Mouse (Mus musculus): ENCODE measurements at regions not wholly inside any gene's neighbourhood (a gene's known extent, or its start where the extent isn't known, plus 50 kb on each side); places are given as distances from the start of the nearest gene placed in this dataset.
"Not testable (repeated sequence)": the region's sequence is repeated elsewhere in the genome, so short reads cannot be mapped to it uniquely, and the experiment has no call there.

DNA sequence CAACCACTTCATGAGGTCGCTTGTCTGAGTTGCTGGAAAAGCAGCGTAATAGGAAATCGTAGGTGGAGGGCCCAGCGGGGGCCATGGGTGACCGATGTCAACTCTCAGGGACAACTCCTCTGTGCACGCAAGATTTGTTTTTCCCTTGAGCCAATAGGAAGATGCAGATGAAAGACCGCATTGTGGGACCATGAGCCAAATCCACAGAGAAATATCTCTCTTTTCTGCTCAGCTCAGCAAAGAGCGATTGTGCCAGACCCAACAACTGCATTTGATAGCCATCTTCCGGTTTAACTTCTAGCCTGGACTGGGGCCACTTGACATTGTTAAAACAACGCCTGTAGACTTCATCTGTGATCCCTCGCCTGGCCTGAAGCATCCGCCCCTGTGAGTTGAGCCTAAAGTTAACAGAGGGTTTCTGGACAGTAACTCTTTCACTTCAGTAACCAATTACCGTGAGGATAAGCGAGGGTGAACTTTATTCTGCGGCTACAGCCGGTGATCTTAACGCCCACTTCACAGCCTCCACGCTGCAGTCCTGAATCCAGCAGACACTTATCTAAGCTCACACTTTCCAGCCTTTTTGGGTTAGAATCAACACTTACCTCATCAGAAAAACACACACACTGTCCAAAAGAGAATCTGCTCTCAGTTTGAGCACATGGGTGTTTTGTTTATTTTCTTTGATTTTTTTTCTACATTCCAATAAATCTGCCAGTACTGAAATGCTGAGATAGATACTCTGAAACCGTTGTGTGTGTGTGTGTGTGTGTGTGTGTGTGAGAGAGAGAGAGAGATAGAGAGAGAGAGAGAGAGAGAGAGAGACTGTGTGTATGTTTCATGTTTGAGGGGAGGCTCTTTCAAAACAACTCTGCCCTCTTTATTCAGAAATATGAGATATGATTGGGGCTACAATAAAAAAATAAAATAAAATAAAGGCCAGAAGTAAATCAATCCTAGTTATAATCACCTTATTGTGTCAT lies 111.9 kb downstream of the Tomm20 start:
- DNase-seq (ENCODE audit: low spot score in 2 of 2): peak; percentile 35 to 42

DNA sequence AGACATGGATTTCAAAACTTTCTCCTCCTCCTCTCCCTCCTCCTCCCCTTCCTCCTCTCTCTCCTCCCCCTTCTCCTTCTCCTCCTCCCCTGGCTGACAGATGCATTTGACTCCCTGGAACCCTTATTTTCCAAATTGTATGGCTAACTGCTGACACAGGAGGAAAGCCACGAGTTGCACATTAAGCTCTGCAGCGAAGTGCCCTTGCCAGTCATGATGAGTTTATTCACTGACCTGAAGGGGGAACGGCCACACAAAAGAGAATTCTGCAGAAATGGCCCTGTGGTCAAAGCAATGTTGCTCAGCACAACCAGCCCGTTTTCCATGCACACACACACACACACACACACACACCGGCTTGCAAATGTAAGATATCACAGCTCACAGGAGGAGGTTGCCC lies 112.6 kb downstream of the Tomm20 start:
- no peak for DNase-seq (ENCODE audit: low spot score in 2 of 2)

DNA sequence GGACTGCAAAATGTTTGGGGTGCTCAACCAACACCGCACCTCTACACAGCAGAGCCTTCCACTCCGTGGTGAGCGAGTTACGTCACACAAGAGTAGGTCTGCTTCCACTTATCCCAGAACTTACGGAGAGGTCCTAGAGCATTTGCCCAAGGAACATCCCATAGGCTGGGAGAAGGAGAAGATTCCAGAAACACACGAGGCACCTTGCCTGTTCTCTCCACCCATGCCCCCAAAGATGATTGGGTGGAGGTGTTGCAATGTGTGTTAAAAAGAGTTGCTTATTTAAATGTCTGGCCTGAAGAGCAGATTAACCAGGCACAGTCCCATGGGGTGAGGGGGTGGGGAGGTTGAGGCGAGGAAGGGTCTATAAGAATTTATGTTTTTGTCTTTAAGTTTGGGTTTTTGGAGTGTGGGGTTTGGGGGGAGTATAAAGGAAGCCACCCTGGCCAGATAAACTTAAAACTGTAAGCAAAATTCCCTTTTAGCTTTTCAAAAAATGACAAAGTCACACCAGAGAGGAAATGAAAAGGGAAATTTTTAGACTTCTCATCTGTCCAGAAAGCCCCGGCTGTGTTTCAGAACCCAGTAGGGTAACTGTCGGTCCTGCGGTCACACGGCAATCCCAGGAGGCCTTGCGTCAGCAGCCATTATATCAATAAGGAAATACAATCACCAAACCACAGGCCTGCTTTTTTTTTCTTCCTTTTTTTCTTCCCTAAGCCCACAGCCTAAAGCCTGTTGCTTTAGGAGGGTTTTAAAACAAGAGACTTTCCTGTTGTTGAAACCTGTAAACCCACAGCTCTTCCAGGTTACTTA lies 113.3 kb downstream of the Tomm20 start:
- peak in 1 of 2 experiments; percentile 85 for DNase-seq (ENCODE audit: low spot score in 2 of 2)

DNA sequence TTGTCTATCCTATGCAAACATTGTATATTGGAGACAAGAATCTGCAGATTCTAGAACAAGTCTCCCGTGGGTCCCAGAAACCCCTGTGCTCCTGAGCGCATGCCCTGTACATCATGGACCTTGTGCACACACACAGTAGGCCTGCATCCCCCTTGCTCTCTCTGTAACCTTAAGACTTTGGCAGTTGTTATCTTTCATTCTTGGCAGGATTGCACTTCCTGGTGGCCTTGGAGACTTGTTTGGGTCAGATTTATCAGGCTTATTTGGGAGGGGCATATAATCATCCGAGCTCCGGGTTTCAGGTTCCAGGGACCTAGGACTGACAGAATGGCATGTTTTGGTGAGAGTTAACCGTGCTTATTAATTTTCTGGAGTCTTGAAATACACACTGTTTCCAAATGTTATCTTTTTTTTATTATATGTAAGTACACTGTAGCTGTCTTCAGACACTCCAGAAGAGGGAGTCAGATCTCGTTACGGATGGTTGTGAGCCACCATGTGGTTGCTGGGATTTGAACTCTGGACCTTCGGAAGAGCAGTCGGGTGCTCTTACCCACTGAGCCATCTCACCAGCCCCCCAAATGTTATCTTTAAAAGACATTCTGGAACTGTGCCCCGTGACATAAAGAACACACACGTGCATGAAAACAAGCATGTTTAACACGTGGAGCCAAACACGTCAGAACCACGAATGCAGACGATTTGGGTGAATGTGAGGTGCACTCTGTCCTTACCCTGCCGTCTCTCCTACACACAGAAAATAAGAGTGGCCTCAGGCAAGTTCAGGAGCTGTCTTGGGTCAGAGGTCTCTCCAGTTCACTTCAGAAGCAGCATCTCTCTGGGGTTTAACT lies 114.1 kb downstream of the Tomm20 start:
- no peak for DNase-seq (ENCODE audit: low spot score in 2 of 2)

DNA sequence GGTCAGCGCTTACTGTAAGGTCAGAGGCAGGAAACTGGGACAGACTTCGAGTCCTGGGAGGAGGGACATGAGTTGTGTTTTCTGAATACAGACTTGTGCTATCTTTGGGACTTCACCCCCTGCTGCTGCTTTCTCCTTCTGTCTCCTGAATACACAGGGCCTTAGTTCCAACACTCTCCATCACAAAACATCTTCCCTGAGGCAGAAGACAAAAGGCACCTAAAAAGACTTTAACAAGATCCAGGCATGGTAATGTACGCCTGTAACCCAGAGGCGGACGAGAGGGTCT lies 115.5 kb downstream of the Tomm20 start:
- no peak for DNase-seq (ENCODE audit: low spot score in 2 of 2)

DNA sequence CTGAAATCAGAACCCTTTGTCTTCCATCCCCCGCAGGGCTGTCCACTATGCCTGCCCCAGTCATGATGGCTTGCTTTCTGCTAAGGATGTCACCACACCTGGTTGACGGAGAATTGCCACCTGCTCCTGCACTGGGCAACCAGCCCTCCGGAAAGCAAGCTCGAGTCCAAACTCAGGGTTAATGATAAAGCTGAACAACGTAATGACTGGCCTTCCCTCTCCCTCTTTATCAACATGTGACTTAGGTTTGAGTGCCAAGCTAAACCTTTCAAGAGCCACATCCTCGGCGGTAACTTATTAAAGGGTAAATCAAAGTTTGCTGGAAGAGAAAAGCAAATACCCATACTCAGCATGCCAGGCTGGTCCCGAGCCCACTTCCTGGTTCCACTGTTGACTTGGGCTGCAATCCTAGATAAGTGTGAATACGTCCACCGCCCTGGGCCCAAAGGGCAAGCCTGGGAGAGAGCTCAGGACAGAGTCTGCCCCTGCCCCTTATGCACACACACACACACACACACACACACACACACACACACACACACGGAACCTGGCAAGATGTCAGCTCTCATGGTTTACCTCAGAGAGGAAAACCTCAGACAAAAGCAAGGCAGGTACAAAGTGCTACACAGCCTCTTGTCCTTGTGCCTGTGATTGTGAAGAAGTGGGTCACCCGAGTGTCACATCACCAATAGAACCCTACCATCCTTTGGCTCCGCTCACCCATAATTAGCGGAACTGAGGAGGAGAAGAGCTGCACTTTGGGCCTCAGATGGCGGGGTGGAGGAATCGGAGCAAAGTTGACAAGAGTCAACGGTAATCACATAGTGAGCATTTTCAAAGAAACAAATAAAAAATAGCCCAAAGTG lies 116.0 kb downstream of the Tomm20 start:
- no peak for DNase-seq (ENCODE audit: low spot score in 2 of 2)

DNA sequence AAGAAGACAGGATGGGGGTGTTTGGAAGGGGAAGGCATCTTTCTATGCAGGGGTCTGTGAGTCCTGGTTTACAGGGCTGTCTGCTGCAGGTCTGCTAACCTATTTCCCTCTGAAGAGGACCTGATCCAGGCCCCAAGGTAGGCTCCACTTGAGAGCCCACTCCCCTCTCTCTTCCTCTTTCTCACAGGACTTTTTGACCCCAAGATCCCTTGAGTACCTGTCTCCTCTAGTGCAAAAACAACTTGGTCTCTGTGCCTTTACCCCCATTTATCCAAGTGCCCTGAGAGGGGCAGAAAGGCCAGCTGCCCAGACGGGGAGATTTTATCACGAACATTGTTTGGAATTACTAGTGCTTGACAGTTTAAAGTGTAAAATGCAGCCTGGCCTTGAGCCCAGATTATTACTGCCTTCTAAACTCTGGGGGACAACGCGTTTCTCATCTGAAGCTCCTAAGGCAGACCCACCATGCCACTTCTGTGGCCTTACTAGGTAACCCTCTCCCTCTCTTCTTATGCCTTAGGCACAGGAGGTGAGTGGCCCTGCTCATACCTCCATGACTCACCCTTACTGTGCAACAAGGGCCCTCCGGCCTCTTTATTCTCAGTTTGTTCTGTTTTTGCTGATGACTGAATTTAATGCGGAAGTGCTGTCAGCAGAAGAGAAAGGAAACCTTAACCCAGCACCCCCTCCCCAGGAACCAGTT lies 117.8 kb downstream of the Tomm20 start:
- no peak for DNase-seq (ENCODE audit: low spot score in 2 of 2)

DNA sequence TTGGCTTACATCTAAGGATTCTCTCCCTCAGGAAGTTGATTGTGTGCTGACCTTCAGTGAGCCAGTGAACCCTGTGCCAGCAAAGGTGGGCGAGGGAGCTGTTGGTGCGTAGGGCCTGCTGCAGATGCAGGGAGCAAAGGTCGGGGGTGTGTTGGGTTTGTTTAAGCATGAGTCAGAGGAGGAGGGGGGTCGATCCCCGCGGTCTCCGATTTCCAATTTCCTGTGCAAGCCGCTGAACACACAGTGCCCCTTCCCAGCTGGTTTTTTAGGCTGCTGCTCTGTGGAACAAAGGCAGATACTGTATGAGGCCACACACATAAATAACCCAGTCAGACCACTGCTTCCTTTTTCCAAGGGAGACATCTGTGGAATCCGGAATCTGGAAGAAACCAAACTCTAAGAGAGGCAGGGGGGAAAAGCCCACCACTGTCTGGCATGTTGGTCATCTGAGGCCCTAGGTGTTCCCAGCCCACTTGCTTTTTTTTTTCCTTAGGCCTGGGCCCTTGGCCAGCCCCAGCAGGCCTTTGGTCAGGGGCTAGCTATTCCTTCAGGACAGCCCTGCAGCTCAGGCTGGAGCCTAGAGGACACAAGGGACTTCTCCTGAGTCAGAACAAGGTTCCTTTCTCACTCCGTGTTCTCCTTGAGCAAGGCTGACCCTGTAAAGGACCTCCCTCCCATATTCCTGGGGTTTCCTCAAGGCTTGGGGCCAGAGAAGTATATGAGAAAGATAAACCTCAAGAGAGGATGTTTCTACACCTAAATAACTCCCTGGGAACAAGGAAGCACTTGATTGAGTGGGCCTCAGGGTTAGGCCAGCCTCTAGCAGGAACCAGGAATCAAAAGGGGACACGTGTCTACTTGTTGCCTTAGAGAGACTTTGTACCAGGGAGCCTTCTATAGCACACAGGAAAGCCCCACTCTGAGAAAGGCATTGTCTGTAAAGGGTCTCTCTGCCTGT lies 119.0 kb downstream of the Tomm20 start:
- no peak for DNase-seq (ENCODE audit: low spot score in 2 of 2)

DNA sequence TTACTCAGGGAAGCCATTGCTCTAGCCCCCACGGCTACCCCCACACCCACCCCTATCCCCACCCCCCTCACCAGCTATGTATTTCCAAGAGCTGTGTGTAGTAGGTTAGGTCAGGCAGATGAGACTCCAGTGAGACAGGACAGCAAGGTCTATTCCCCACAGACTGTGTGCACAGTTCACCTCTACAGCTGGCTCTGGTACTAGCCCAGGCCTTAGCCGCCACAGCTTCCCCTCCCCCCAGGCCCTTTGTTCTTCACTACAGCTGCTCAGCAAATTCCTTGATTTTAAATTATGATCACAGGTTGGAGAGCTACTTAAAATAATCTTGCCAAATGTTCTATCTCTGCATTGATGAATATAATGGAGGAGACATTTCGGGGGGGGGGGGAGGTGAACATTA lies 119.8 kb downstream of the Tomm20 start:
- DNase-seq (ENCODE audit: low spot score in 2 of 2): no peak

DNA sequence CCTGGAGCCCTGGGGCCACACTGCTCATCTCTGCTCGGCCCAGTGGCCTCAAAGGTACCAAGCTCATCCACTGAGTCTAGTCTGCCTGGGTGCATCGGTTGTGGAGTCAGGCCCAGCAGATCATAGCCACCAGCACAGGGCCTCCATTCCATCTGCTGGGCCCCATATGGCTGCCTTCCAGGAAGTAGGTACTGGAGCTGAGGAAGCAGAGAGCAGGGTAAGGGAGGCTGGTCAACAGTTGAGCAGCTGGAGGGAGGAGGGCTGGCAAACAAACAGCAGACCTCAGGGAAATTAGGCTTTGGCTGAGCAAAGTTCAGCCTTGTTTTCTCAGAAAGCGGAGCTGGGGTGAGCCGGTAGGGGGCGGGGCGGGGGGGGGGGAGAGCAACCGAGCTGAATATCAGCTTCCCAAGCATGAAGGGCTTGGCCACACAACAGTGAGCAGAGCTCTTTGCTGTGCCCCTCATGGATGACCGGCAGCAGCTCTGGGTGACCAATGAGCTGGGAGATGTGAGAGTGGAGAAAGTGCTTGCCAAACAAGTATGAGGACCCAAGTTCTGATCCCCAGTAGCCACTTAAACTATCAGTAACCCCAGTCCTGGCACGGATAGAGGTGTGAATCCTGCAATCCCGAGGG lies 121.0 kb downstream of the Tomm20 start:
- DNase-seq (ENCODE audit: low spot score in 2 of 2): no peak

DNA sequence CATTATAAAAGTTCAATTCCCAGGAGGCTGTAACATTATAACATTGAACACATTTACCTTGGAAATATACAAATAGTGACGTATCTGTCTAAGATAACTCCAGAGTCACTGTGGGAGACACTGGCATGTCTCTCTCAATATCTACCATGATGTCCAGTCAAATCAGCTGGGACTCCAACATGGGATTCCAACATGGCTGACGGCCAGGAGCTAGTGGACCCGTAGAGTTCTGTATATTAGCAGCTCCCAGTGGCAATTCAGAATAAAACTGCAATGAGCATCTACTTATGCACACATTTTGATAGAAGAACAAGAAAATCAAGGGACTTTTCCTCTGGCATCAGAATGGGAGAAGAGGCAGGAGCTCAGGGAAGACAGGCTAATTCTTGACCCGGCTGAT lies 123.4 kb downstream of the Tomm20 start:
- DNase-seq (ENCODE audit: low spot score in 2 of 2): no peak

DNA sequence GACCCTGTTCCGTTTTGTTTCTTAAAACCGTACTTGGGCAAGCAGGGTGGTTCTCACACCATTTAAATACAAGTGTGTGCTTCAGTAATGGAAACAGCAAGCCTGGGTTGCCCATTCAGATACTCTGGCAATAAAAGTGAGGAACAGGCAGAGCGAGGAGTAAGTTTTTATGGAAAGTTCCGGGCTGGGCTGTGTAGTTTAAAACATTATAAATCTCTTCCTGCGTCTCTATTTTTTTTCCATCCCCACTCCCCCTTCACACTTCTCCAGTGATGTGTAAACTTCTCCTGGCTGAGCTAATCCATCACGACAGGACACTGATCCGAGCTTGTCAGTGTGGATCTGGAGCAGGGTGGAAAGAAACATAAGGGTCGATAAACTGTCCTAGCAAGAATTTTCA lies 124.4 kb downstream of the Tomm20 start:
- no peak for DNase-seq (ENCODE audit: low spot score in 2 of 2)

DNA sequence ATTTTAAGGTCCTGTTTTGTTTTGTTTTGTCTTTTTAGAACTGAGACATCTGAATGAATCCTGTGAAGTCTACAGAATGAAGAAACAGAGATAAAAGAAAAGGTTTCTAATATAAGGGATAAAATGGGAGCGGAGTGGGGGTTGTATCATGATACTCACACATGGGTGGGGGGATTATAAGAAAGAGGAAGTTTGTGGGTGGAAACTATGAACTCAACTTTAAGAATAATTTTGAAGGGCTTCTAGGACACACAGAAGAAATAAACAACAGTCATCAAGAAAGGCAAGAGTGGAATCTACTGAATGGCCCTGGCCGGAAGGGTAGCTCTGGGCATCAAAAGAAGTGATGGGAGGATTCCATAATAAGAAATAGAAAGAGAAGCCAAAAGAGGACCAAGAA lies 125.1 kb downstream of the Tomm20 start:
- no peak for DNase-seq (ENCODE audit: low spot score in 2 of 2)

DNA sequence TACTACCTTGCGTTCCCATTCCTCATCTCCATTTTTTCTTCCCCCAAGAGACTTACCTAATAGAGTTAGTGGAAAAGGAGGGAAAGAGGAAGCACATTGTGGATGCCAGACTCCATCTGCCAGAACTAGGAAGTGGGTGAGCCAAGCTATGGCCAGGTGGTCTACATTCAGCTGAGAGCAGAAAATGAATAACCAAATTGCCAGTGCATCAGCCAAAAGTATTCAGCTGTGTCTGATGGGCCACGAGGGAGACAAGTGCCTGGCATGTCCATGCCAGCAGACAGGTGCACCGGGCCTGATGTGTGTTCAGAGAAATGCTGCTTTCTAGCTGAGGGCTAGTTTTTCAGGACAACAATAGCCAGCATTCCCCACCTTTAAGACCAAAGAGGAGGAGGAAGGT lies 126.4 kb downstream of the Tomm20 start:
- DNase-seq (ENCODE audit: low spot score in 2 of 2): no peak

DNA sequence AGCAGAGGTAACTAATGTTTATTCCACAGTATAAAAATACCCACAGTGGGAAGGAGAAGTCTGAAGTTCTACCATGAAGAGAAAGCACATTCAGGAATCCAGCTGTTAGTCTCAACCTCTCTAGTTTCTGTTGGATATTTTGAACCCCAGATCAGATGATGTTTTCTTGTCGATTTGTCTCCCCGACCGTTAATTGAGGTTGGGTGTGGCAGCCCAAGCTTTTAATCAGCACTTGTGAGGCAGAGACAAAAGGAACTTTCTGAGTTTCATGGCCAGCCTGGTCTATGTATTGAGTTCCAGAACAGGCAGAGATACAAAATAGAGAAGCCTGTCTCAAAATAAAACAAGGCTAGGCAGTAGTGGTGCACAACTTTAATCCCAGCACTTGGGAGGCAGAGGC lies 129.5 kb downstream of the Tomm20 start:
- DNase-seq (ENCODE audit: low spot score in 2 of 2): no peak

DNA sequence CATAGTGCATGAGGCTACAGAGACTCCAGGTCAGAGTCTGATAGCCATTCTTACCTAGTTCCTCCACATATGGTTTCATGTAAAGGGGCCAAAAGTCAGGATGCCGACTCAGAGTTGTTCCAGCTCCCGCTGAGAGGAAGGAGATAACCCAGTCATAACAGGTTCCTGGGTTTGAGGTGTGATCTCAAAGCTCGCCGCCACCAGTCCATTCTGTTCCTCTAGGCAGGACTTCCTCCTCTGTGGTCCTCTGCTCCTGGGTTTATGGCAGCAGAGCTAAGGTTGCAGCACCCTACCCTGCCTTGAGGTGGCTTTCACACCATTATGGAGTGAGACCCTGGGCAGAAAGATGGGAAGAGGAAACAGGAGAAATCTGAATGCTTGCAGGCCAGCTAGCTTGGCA lies 131.2 kb downstream of the Tomm20 start:
- no peak for DNase-seq (ENCODE audit: low spot score in 2 of 2)

DNA sequence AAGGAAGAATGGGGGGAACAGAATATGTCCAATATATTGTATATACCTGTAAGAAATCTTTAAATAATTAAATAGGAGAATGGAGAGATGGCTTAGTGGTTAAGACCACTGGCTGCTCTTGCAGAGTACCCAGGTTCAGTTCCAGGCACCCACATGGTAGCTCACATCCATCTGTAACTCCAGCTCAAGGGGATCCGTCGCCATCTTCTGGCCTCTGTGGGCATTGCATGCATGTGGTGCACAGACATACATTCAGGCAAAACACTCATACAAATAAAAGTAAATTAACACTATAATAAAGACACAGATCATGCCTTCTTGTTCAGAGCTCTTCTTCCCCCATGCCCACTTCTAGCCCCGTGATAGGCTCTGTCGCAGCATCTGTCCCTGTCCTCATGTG lies 132.0 kb downstream of the Tomm20 start:
- peak in 1 of 2 experiments; percentile 43 for DNase-seq (ENCODE audit: low spot score in 2 of 2)

DNA sequence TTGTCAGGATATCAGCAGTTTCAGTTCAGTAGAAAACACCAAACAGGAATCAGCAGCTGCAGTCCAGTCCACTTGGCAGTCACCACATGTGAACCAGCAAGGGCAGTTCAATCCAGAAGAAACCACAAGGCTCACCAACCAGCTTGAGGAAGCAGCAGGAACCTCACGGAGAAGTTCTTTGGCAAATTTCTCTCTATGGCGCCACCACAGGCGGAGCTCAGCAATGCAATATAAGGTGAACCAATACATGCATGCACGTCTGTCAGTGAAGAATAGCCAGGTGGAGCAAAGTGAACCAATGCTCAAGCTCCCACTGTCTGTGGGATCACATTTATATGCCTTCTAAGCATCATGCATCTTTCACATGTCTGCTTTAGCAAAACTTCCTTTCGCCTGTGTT lies 132.9 kb downstream of the Tomm20 start:
- DNase-seq (ENCODE audit: low spot score in 2 of 2): no peak

DNA sequence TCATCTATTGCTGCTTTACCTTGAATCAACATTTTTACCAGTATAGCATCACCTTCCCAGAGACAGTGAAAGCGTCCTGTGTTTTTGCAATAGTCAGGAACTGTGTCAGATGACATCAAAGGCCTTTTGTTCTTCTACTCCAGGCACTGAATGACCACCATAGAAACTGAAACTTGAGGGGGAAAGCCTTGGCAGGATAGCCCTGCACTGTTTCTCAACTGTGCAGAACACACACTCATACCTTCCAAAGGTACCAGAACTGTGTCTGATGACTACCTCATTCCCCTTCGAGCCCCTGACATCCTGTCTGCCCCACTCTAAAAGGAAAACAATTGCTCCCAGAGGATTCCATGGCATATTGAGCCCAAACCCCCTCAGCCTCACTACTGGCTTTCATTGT lies 134.3 kb downstream of the Tomm20 start:
- not testable (repeated sequence) for DNase-seq (ENCODE audit: low spot score in 2 of 2)
